Mouse (Mus musculus): ENCODE measurements around the gene Desi1. TPM values are rescaled to one million over a fixed set of nuclear protein-coding genes. Genes with fewer than 3 reads are reported as not detected.
A peak's percentile ranks its signal among the peaks of the same experiment; 100 is the strongest.

Desi1 gene
- total RNA-seq (2021), result 100 to 1,000 TPM; 115 to 119 TPM
- long read RNA-seq, experiment 1, transcript Desi1-205 (5 exons, 2,854 nt), result minor isoform, 10 of 134 reads
- long read RNA-seq, experiment 1, transcript Desi1-206 (6 exons, 2,934 nt), result major isoform, 87 of 134 reads
- long read RNA-seq, experiment 1, partial matches to known transcripts, result 3 of 134 reads
- long read RNA-seq, experiment 1, other reads (novel, unspliced or antisense), result 34 of 134 reads
- long read RNA-seq, experiment 2, transcript Desi1-206 (6 exons, 2,934 nt), result major isoform, 92 of 184 reads
- long read RNA-seq, experiment 2, transcript Desi1-205 (5 exons, 2,854 nt), result minor isoform, 8 of 184 reads
- long read RNA-seq, experiment 2, partial matches to known transcripts, result 2 of 184 reads
- long read RNA-seq, experiment 2, other reads (novel, unspliced or antisense), result 82 of 184 reads

GRCm38 (mm10) chr15:82033762-82034161, at the start of gene Desi1:
Desi1 (minus strand) TSS chr15:82033862.
- no peak for DNase-seq (ENCODE audit: low spot score in 2 of 2)

GRCm38 (mm10) chr15:82081161-82081560, 47.5 kb upstream of the Desi1 start:
- peak; percentile 47 to 59 for DNase-seq (ENCODE audit: low spot score in 2 of 2)

- no peak for DNase-seq (ENCODE audit: low spot score in 2 of 2)
These were observed 46.2 kb upstream of the Desi1 start for GRCm38 (mm10) chr15:82079883-82080282.

GRCm38 (mm10) chr15:82073490-82073889, 39.8 kb upstream of the Desi1 start:
- no peak for DNase-seq (ENCODE audit: low spot score in 2 of 2)

GRCm38 (mm10) chr15:82071816-82072469, 38.3 kb upstream of the Desi1 start:
- DNase-seq (ENCODE audit: low spot score in 2 of 2), result peak in 1 of 2 experiments; percentile 31

- DNase-seq (ENCODE audit: low spot score in 2 of 2), result no peak
These were observed 36.2 kb upstream of the Desi1 start, which contains the start of gene Mei1 for GRCm38 (mm10) chr15:82069898-82070297. Mei1 (plus strand) TSS chr15:82069996.

- peak; percentile 65 to 88 for DNase-seq (ENCODE audit: low spot score in 2 of 2)
These were observed 31.8 kb upstream of the Desi1 start for GRCm38 (mm10) chr15:82065511-82065910.

- DNase-seq (ENCODE audit: low spot score in 2 of 2), result no peak
These were observed 30.2 kb upstream of the Desi1 start for GRCm38 (mm10) chr15:82063909-82064308.

GRCm38 (mm10) chr15:82058719-82059201, 25.1 kb upstream of the Desi1 start, which contains the start of gene 4930407I10Rik:
4930407I10Rik (plus strand) TSS chr15:82059151.
- no peak for DNase-seq (ENCODE audit: low spot score in 2 of 2)

- no peak for DNase-seq (ENCODE audit: low spot score in 2 of 2)
These were observed 18.9 kb upstream of the Desi1 start for GRCm38 (mm10) chr15:82052544-82052943.

GRCm38 (mm10) chr15:82047080-82047883, 13.6 kb upstream of the Desi1 start, which contains the start of gene Snu13:
Snu13 (minus strand) TSS chr15:82047598.
- DNase-seq (ENCODE audit: low spot score in 2 of 2), result peak; percentile 88 to 95

- DNase-seq (ENCODE audit: low spot score in 2 of 2), result no peak
These were observed 12.7 kb upstream of the Desi1 start for GRCm38 (mm10) chr15:82046246-82046891.

GRCm38 (mm10) chr15:82044166-82044784, 10.6 kb upstream of the Desi1 start:
- no peak for DNase-seq (ENCODE audit: low spot score in 2 of 2)

- no peak for DNase-seq (ENCODE audit: low spot score in 2 of 2)
These were observed 7.0 kb upstream of the Desi1 start for GRCm38 (mm10) chr15:82040650-82041049.

- DNase-seq (ENCODE audit: low spot score in 2 of 2), result no peak
These were observed 2.4 kb upstream of the Desi1 start for GRCm38 (mm10) chr15:82035904-82036689.

GRCm38 (mm10) chr15:82032386-82032785, 1.3 kb downstream of the Desi1 start:
- no peak for DNase-seq (ENCODE audit: low spot score in 2 of 2)

- DNase-seq (ENCODE audit: low spot score in 2 of 2), result no peak
These were observed 5.9 kb downstream of the Desi1 start for GRCm38 (mm10) chr15:82027726-82028125.

- DNase-seq (ENCODE audit: low spot score in 2 of 2), result no peak
These were observed 6.4 kb downstream of the Desi1 start for GRCm38 (mm10) chr15:82027276-82027675.

- DNase-seq (ENCODE audit: low spot score in 2 of 2), result no peak
These were observed 9.6 kb downstream of the Desi1 start for GRCm38 (mm10) chr15:82023965-82024635.
